Mouse (Mus musculus): ENCODE results near the gene Sap30bp. TPM values are rescaled to one million over a fixed set of nuclear protein-coding genes. Genes with fewer than 3 reads are reported as not detected.

Gene Sap30bp
- total and polyA plus RNA-seq, 3 experiments, result 72.2 to 275 (median 167) TPM

GRCm38 (mm10) chr11:115946221-115946828 lies 13.2 kb downstream of the Sap30bp start:
- Histone ChIP-seq H3K4me3 (replicated peaks in 1 of 3; ENCODE audit: low read depth in 2 of 3, low read length in 2 of 3, poor library complexity in 1 of 3) (no peak overlapping the region), H3K27ac (ENCODE audit: insufficient read depth, low read depth) (no peak overlapping the region), H3K9ac (ENCODE audit: insufficient read depth, low read depth) (no peak overlapping the region), H3K4me1 (ENCODE audit: control insufficient read depth in 1 of 2, insufficient read depth in 2 of 2) (no peaks in the 10 kb centered on the region), H3K4me2 (ENCODE audit: insufficient read depth, low read depth, poor library complexity, severe bottlenecking) (no peak overlapping the region), H3K9me3 (replicated peaks; ENCODE audit: low read length) (no peaks in the 10 kb centered on the region), H3K27me3 (replicated peaks) (no peaks in the 10 kb centered on the region), H3K79me2 (replicated peaks; ENCODE audit: control insufficient read depth, extremely low read depth, insufficient read depth, poor library complexity, severe bottlenecking) (0 out of 2 replicates have a peak, but pooled peaks cover 2% of the 10 kb centered on the region), H3K36me3 (replicated peaks in 1 of 2; ENCODE audit: control insufficient read depth in 1 of 2, insufficient read depth in 1 of 2, low read length in 1 of 2) (peaks cover 85 to 99% of the 10 kb centered on the region in 2 experiments)
- TF ChIP-seq POLR2A (IDR thresholded peaks at IDR 0.05; ENCODE audit: low read depth, low read length), result no peak
- TF ChIP-seq MAX (IDR thresholded peaks at IDR 0.05; ENCODE audit: low read length), result no peak
- no peak for TF ChIP-seq JUN (IDR thresholded peaks at IDR 0.05; ENCODE audit: insufficient read depth, low read depth, low read length)
- no peak for TF ChIP-seq CHD1 (IDR thresholded peaks at IDR 0.05; ENCODE audit: low read depth, low read length)
- no peak for TF ChIP-seq CHD2 (IDR thresholded peaks at IDR 0.05; ENCODE audit: low read length)
- TF ChIP-seq USF1 (IDR thresholded peaks at IDR 0.05; ENCODE audit: low read depth, low read length), result no peak
- no peak for TF ChIP-seq JUND (conservative IDR thresholded peaks at IDR 0.05; ENCODE audit: low read depth, low read length)
- dilution Hi-C loops (cut with MboI; ENCODE audit: extremely low pct_ligation_motif_present, extremely low pct_unique_long_range_greater_than_20kb, low sequenced_read_pairs) (no loop called here), in situ Hi-C loops (cut with MboI; ENCODE audit: low pct_ligation_motif_present, low pct_unique_long_range_greater_than_20kb, low sequenced_read_pairs) (no loop called here)
- DNase-seq (ENCODE audit: extremely low read depth), result no peak

DNA sequence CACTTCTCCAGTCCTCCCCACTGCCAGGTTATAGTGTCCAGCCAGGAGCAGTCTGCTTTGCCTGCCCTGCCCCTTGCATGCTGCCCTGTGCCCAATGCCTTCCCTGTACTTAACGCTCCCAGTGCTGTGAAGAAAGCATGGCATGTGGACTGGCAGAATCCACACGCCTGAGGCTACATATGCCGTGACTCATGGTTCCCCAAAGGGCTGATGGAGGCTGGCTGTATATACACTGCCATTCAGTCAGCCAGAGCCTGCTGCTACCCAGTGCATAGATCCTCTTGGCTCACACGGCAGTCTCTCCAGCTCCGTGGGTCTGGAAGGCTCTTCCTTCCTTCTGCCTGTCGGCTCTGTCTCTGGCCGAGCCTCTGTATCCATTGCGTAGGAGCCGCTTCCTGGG lies 15.2 kb downstream of the Sap30bp start:
- TF ChIP-seq MEF2A (IDR thresholded peaks at IDR 0.05; ENCODE audit: borderline replicate concordance, low read depth, low read length) (no peak), ZKSCAN1 (IDR thresholded peaks at IDR 0.05; ENCODE audit: borderline replicate concordance, low read depth, low read length) (no peak), GABPA (IDR thresholded peaks at IDR 0.05; ENCODE audit: insufficient replicate concordance, low read depth, low read length) (no peak), JUN (IDR thresholded peaks at IDR 0.05; ENCODE audit: insufficient read depth, low read depth, low read length) (no peak), USF2 (conservative IDR thresholded peaks at IDR 0.05; ENCODE audit: low read depth, low read length) (no peak), UBTF (IDR thresholded peaks at IDR 0.05; ENCODE audit: low read depth, low read length) (no peak), CHD2 (IDR thresholded peaks at IDR 0.05; ENCODE audit: low read length) (no peak), ZC3H11A (IDR thresholded peaks at IDR 0.05; ENCODE audit: low read depth, low read length) (no peak), MAX (IDR thresholded peaks at IDR 0.05; ENCODE audit: low read length) (no peak), IRF4 (IDR thresholded peaks at IDR 0.05; ENCODE audit: low read depth, low read length) (no peak), ZNF384 (IDR thresholded peaks at IDR 0.05; ENCODE audit: low read depth, low read length) (no peak), MAFK (IDR thresholded peaks at IDR 0.05; ENCODE audit: insufficient replicate concordance, low read length) (no peak), NELFE (IDR thresholded peaks at IDR 0.05; ENCODE audit: low read depth, low read length) (no peak), ELF1 (IDR thresholded peaks at IDR 0.05; ENCODE audit: low read depth, low read length) (no peak), MAZ (IDR thresholded peaks at IDR 0.05; ENCODE audit: low read depth, low read length) (no peak), POLR2AphosphoS2 (IDR thresholded peaks at IDR 0.05; ENCODE audit: low read depth, low read length) (no peak), RCOR1 (conservative IDR thresholded peaks at IDR 0.05; ENCODE audit: low read depth, low read length) (no peak), MYC (IDR thresholded peaks at IDR 0.05; ENCODE audit: low read depth, low read length) (no peak)
- Histone ChIP-seq H3K27me3 (replicated peaks) (no peaks in the 10 kb centered on the region), H3K4me2 (ENCODE audit: insufficient read depth, low read depth, poor library complexity, severe bottlenecking) (no peak overlapping the region), H3K36me3 (replicated peaks in 1 of 2; ENCODE audit: control insufficient read depth in 1 of 2, insufficient read depth in 1 of 2, low read length in 1 of 2) (peaks cover 88 to 100% of the 10 kb centered on the region in 2 experiments), H3K79me2 (replicated peaks; ENCODE audit: control insufficient read depth, extremely low read depth, insufficient read depth, poor library complexity, severe bottlenecking) (0 out of 2 replicates have a peak, but pooled peaks cover 2% of the 10 kb centered on the region), H3K9me3 (replicated peaks; ENCODE audit: low read length) (no peaks in the 10 kb centered on the region), H3K27ac (ENCODE audit: insufficient read depth, low read depth) (no peak overlapping the region), H3K4me3 (replicated peaks in 1 of 3; ENCODE audit: low read depth in 2 of 3, low read length in 2 of 3, poor library complexity in 1 of 3) (no peak overlapping the region), H3K9ac (ENCODE audit: insufficient read depth, low read depth) (no peak overlapping the region), H3K4me1 (ENCODE audit: control insufficient read depth in 1 of 2, insufficient read depth in 2 of 2) (no peaks in the 10 kb centered on the region)
- no peak for DNase-seq (ENCODE audit: extremely low read depth)
- in situ Hi-C loops (cut with MboI; ENCODE audit: low pct_ligation_motif_present, low pct_unique_long_range_greater_than_20kb, low sequenced_read_pairs) (no loop called here), dilution Hi-C loops (cut with MboI; ENCODE audit: extremely low pct_ligation_motif_present, extremely low pct_unique_long_range_greater_than_20kb, low sequenced_read_pairs) (no loop called here)
